In genomic region chr17:73054226-73054625, GRCm38 (mm10) we compare ENCODE assay signal across 9 mouse cellular contexts. TPM values are rescaled to one million over a fixed set of nuclear protein-coding genes. Genes with fewer than 3 reads are reported as not detected.
DNase-seq lines count a peak whose midpoint lies in the region; ATAC-seq and TF ChIP-seq lines count a peak whose summit lies in the region.
"Had no signal": no experiment of that assay in that cellular context is flagged by ENCODE, and none has a peak within 500 bp of the region (broad histone marks: within the 10 kb centered on the region; RNA-seq: fewer than 3 reads in every experiment).

No protein-coding gene starts in this region.

- no peak overlapping the region for H3K4me2 ChIP-seq in heart, embryonic 12.5 days
- no peak overlapping the region for H3K4me2 ChIP-seq in heart, embryonic 11.5 days
- H3K4me2 ChIP-seq in stomach, postnatal 0 days (replicated peaks; ENCODE audit: low read depth), result no peak overlapping the region
- H3K4me2 ChIP-seq in hindbrain, embryonic 16.5 days (ENCODE audit: low read length), result no peak overlapping the region

- peak; percentile 82; the same call in 1 of the 2 replicates for TF ChIP-seq EP300 in heart, adult 2 months (IDR thresholded peaks at IDR 0.05; ENCODE audit: insufficient read depth, low read depth, low read length)
- no peak for TF ChIP-seq EP300 in stomach, postnatal 0 days (optimal IDR thresholded peaks at IDR 0.05)

- intact Hi-C loops in heart, adult 2 months (cut with DNase I), result no loop called here

- TF ChIP-seq CTCF in heart, adult 2 months (IDR thresholded peaks at IDR 0.05), result no peak
- TF ChIP-seq CTCF in stomach, postnatal 0 days (IDR thresholded peaks at IDR 0.05; ENCODE audit: low read depth), result no peak

- no peak overlapping the region for H3K27ac ChIP-seq in heart, adult 2 months
- no peak overlapping the region for H3K27ac ChIP-seq in heart, embryonic 12.5 days (ENCODE audit: poor library complexity, severe bottlenecking)
- 0 out of 2 replicates have a peak overlapping the region, but pooled peaks have one; percentile 7 for H3K27ac ChIP-seq in heart, embryonic 11.5 days (ENCODE audit: low read depth, low read length)
- H3K27ac ChIP-seq in stomach, postnatal 0 days (replicated peaks), result peak overlapping the region; percentile 31; the same call in 1 of the 2 replicates
- no peak overlapping the region for H3K27ac ChIP-seq in hindbrain, embryonic 16.5 days (ENCODE audit: low read depth, low read length)

- no peaks in the 10 kb centered on the region for H3K27me3 ChIP-seq in heart, adult 2 months (ENCODE audit: control insufficient read depth, insufficient read depth, low read length)
- no peaks in the 10 kb centered on the region for H3K27me3 ChIP-seq in heart, embryonic 12.5 days (replicated peaks)
- H3K27me3 ChIP-seq in heart, embryonic 11.5 days (ENCODE audit: control insufficient read depth, insufficient read depth, low read length), result no peaks in the 10 kb centered on the region
- H3K27me3 ChIP-seq in stomach, postnatal 0 days (ENCODE audit: control insufficient read depth, insufficient read depth, low read length), result no peaks in the 10 kb centered on the region
- no peaks in the 10 kb centered on the region for H3K27me3 ChIP-seq in hindbrain, embryonic 16.5 days (replicated peaks; ENCODE audit: control insufficient read depth, insufficient read depth, low read length)
- H3K27me3 ChIP-seq: megakaryocyte, embryonic 14.5 days had no signal

- H3K9ac ChIP-seq in heart, adult 2 months (ENCODE audit: low read depth, low read length), result no peak overlapping the region
- no peak overlapping the region for H3K9ac ChIP-seq in heart, embryonic 12.5 days
- no peak overlapping the region for H3K9ac ChIP-seq in heart, embryonic 11.5 days (ENCODE audit: low read depth, low read length)
- H3K9ac ChIP-seq in stomach, postnatal 0 days (ENCODE audit: low read length), result no peak overlapping the region
- no peak overlapping the region for H3K9ac ChIP-seq in hindbrain, embryonic 16.5 days (ENCODE audit: low read depth, low read length)

- no peak for TF ChIP-seq POLR2A in heart, adult 2 months (IDR thresholded peaks at IDR 0.05; ENCODE audit: insufficient read depth, low read depth, low read length)

- H3K4me1 ChIP-seq in heart, adult 2 months (ENCODE audit: control insufficient read depth, insufficient read depth, low read length), result peaks cover 3% of the 10 kb centered on the region
- peaks cover 15% of the 10 kb centered on the region for H3K4me1 ChIP-seq in heart, embryonic 12.5 days (replicated peaks)
- H3K4me1 ChIP-seq in heart, embryonic 11.5 days (ENCODE audit: control insufficient read depth, insufficient read depth, low read length), result peaks cover 7% of the 10 kb centered on the region; the same call in 1 of the 2 replicates
- no peaks in the 10 kb centered on the region for H3K4me1 ChIP-seq in stomach, postnatal 0 days (replicated peaks; ENCODE audit: control insufficient read depth, insufficient read depth)
- H3K4me1 ChIP-seq in hindbrain, embryonic 16.5 days (ENCODE audit: control insufficient read depth, insufficient read depth, low read depth, low read length), result no peaks in the 10 kb centered on the region
- H3K4me1 ChIP-seq: megakaryocyte, embryonic 14.5 days had no signal

- DNase-seq in heart, adult 2 months, result peak; percentile 59 to 70
- peak; percentile 18 to 33 for DNase-seq in kidney, postnatal 36 days
- no peak for DNase-seq in stomach, postnatal 0 days (ENCODE audit: low spot score)
- DNase-seq in adrenal gland, postnatal 25 days, result no peak
- DNase-seq in layer of hippocampus, postnatal 14 days (ENCODE audit: low spot score in 2 of 2), result no peak

- H3K9me3 ChIP-seq in heart, embryonic 12.5 days (replicated peaks), result no peaks in the 10 kb centered on the region
- no peaks in the 10 kb centered on the region; the same call in 1 of the 2 replicates for H3K9me3 ChIP-seq in heart, embryonic 11.5 days (replicated peaks; ENCODE audit: control insufficient read depth, low read length)
- no peaks in the 10 kb centered on the region for H3K9me3 ChIP-seq in stomach, postnatal 0 days (ENCODE audit: control insufficient read depth, low read length)
- no peaks in the 10 kb centered on the region for H3K9me3 ChIP-seq in hindbrain, embryonic 16.5 days (ENCODE audit: control insufficient read depth, low read length)

- H3K79me2 ChIP-seq in heart, adult 2 months (replicated peaks; ENCODE audit: control insufficient read depth, insufficient read depth, low read length), result no peaks in the 10 kb centered on the region

- no peak for ATAC-seq in heart, embryonic 12.5 days (ENCODE audit: insufficient number of reproducible peaks, low FRiP score)
- no peak for ATAC-seq in heart, embryonic 11.5 days (replicated peaks; ENCODE audit: insufficient number of reproducible peaks, low FRiP score, low TSS enrichment)
- no peak for ATAC-seq in stomach, postnatal 0 days (ENCODE audit: low FRiP score, low TSS enrichment)
- ATAC-seq in hindbrain, embryonic 16.5 days, result no peak

- H3K36me3 ChIP-seq in heart, adult 2 months (ENCODE audit: control insufficient read depth, insufficient read depth, low read length), result 0 out of 2 replicates have a peak, but pooled peaks cover 4% of the 10 kb centered on the region
- H3K36me3 ChIP-seq in heart, embryonic 12.5 days, result no peaks in the 10 kb centered on the region
- no peaks in the 10 kb centered on the region for H3K36me3 ChIP-seq in heart, embryonic 11.5 days (ENCODE audit: control insufficient read depth, insufficient read depth, low read length)
- H3K36me3 ChIP-seq in stomach, postnatal 0 days (ENCODE audit: control insufficient read depth, insufficient read depth, low read length), result no peaks in the 10 kb centered on the region
- H3K36me3 ChIP-seq in hindbrain, embryonic 16.5 days (ENCODE audit: control insufficient read depth, insufficient read depth, low read length), result no peaks in the 10 kb centered on the region

- H3K4me3 ChIP-seq in heart, adult 2 months, result no peak overlapping the region
- no peak overlapping the region for H3K4me3 ChIP-seq in heart, embryonic 12.5 days
- no peak overlapping the region for H3K4me3 ChIP-seq in heart, embryonic 11.5 days (ENCODE audit: low read depth, low read length)
- H3K4me3 ChIP-seq in stomach, postnatal 0 days (ENCODE audit: low read depth, low read length), result no peak overlapping the region
- no peak overlapping the region for H3K4me3 ChIP-seq in hindbrain, embryonic 16.5 days (ENCODE audit: low read length)
- H3K4me3 ChIP-seq: megakaryocyte, embryonic 14.5 days had no signal

RNA-seq across cellular contexts. Expression of gene Lclat1, which starts 53.6 kb away (rescaled TPM):
- total RNA-seq in heart, adult 2 months (2021), result 100 to 1,000 TPM; 100 to 104 TPM
- polyA plus RNA-seq in heart, adult 2 months (2012; rRNA removed), result 30.2 and 65.1 TPM in 2 replicates
- polyA plus RNA-seq in heart, embryonic 12.5 days (2016; fragmentation: Nextera tagmentation; extraction: Ambion mirVana), result 47.0 and 51.3 TPM in 2 replicates
- 38.3 and 51.0 TPM in 2 replicates for polyA plus RNA-seq in heart, embryonic 11.5 days (2014; fragmentation: Nextera tagmentation; extraction: Ambion mirVana)
- 4.3 and 5.6 TPM in 2 replicates for polyA plus RNA-seq in stomach, postnatal 0 days (2015; fragmentation: Nextera tagmentation; extraction: Ambion mirVana)
- 41.4 and 43.9 TPM in 2 replicates for total RNA-seq in adrenal gland, postnatal 25 days (2021)
- polyA plus RNA-seq in hindbrain, embryonic 16.5 days (2015; fragmentation: Nextera tagmentation; extraction: Ambion mirVana), result 13.8 and 18.8 TPM in 2 replicates
- 10 to 100 TPM; 33.8 to 37.2 TPM for total RNA-seq in layer of hippocampus, postnatal 14 days (2021)

Comparison
In these comparisons a context has a peak if more than half of its experiments do, and no peak if none do; other contexts are left out.
1. H3K27ac ChIP-seq: peak in heart, embryonic 11.5 days (single experiment) and stomach, postnatal 0 days (single experiment); none in heart, adult 2 months (single experiment), heart, embryonic 12.5 days (single experiment) and hindbrain, embryonic 16.5 days (single experiment).
2. DNase-seq: peak in heart, adult 2 months (2 of 2) and kidney, postnatal 36 days (2 of 2); none in stomach, postnatal 0 days (single experiment), adrenal gland, postnatal 25 days (single experiment) and layer of hippocampus, postnatal 14 days (0 of 2).